Mouse (Mus musculus): ENCODE results near the gene Arhgap20. TPM values are rescaled to one million over a fixed set of nuclear protein-coding genes. Genes with fewer than 3 reads are reported as not detected.

The Arhgap20 gene
- total and polyA plus RNA-seq, 2 experiments from 2014 or later = 22.8 to 41.1 TPM

GRCm38 (mm10) chr9:51843216-51843615 is 78.1 kb downstream of the Arhgap20 start:
- ATAC-seq = no peak
- Histone ChIP-seq H3K4me1 (ENCODE audit: insufficient read depth) (no peaks in the 10 kb centered on the region), H3K27ac (ENCODE audit: low read depth, low read length) (no peak overlapping the region), H3K27me3 (ENCODE audit: insufficient read depth, low read length) (no peaks in the 10 kb centered on the region), H3K36me3 (ENCODE audit: insufficient read depth) (peaks cover 23% of the 10 kb centered on the region), H3K4me2 (ENCODE audit: low read depth) (no peak overlapping the region), H3K9ac (no peak overlapping the region), H3K9me3 (ENCODE audit: low read length) (no peaks in the 10 kb centered on the region), H3K4me3 (ENCODE audit: low read depth, low read length) (no peak overlapping the region)
- peak; percentile 41 for DNase-seq
- no peak for TF ChIP-seq CTCF (IDR thresholded peaks at IDR 0.05; ENCODE audit: low read depth)
- 26% methylated on average over 4 of the region's 4 CpGs for WGBS

GRCm38 (mm10) chr9:51845796-51846195 is 80.7 kb downstream of the Arhgap20 start:
- H3K27ac ChIP-seq (ENCODE audit: low read depth, low read length) = no peak overlapping the region
- DNase-seq = no peak
- H3K9me3 ChIP-seq (ENCODE audit: low read length) = no peaks in the 10 kb centered on the region
- 91% methylated on average over 10 of the region's 10 CpGs for WGBS
- H3K36me3 ChIP-seq (ENCODE audit: insufficient read depth) = peaks cover 41% of the 10 kb centered on the region
- H3K9ac ChIP-seq = no peak overlapping the region
- no peaks in the 10 kb centered on the region for H3K4me1 ChIP-seq (ENCODE audit: insufficient read depth)
- H3K27me3 ChIP-seq (ENCODE audit: insufficient read depth, low read length) = no peaks in the 10 kb centered on the region
- no peak overlapping the region for H3K4me2 ChIP-seq (ENCODE audit: low read depth)
- H3K4me3 ChIP-seq (ENCODE audit: low read depth, low read length) = no peak overlapping the region
- no peak for ATAC-seq
- no peak for TF ChIP-seq CTCF (IDR thresholded peaks at IDR 0.05; ENCODE audit: low read depth)

- peaks cover 25% of the 10 kb centered on the region for H3K36me3 ChIP-seq (ENCODE audit: insufficient read depth)
- H3K4me3 ChIP-seq (ENCODE audit: low read depth, low read length) = no peak overlapping the region
- H3K9ac ChIP-seq = no peak overlapping the region
- no peak for DNase-seq
- WGBS = 92% methylated on average over 5 of the region's 5 CpGs
- ATAC-seq = no peak
- H3K27me3 ChIP-seq (ENCODE audit: insufficient read depth, low read length) = no peaks in the 10 kb centered on the region
- H3K27ac ChIP-seq (ENCODE audit: low read depth, low read length) = no peak overlapping the region
- no peak for TF ChIP-seq CTCF (IDR thresholded peaks at IDR 0.05; ENCODE audit: low read depth)
- no peaks in the 10 kb centered on the region for H3K4me1 ChIP-seq (ENCODE audit: insufficient read depth)
- H3K9me3 ChIP-seq (ENCODE audit: low read length) = no peaks in the 10 kb centered on the region
- no peak overlapping the region for H3K4me2 ChIP-seq (ENCODE audit: low read depth)
Measured at GRCm38 (mm10) chr9:51853772-51854171, 88.6 kb downstream of the Arhgap20 start.

- Histone ChIP-seq H3K27me3 (ENCODE audit: insufficient read depth, low read length) (no peaks in the 10 kb centered on the region), H3K4me3 (ENCODE audit: low read depth, low read length) (no peak overlapping the region), H3K4me2 (ENCODE audit: low read depth) (no peak overlapping the region), H3K4me1 (ENCODE audit: insufficient read depth) (no peaks in the 10 kb centered on the region), H3K27ac (ENCODE audit: low read depth, low read length) (no peak overlapping the region), H3K9ac (no peak overlapping the region), H3K9me3 (ENCODE audit: low read length) (no peaks in the 10 kb centered on the region), H3K36me3 (ENCODE audit: insufficient read depth) (no peaks in the 10 kb centered on the region)
- ATAC-seq = no peak
- no peak for DNase-seq
- 81% methylated on average over 3 of the region's 3 CpGs for WGBS
- no peak for TF ChIP-seq CTCF (IDR thresholded peaks at IDR 0.05; ENCODE audit: low read depth)
Measured at GRCm38 (mm10) chr9:51864273-51864672, 99.1 kb downstream of the Arhgap20 start.

GRCm38 (mm10) chr9:51866634-51867033 is 101.5 kb downstream of the Arhgap20 start:
- H3K4me2 ChIP-seq (ENCODE audit: low read depth) = no peak overlapping the region
- no peak overlapping the region for H3K4me3 ChIP-seq (ENCODE audit: low read depth, low read length)
- no peak for TF ChIP-seq CTCF (IDR thresholded peaks at IDR 0.05; ENCODE audit: low read depth)
- DNase-seq (no peak), ATAC-seq (no peak)
- no peaks in the 10 kb centered on the region for H3K27me3 ChIP-seq (ENCODE audit: insufficient read depth, low read length)
- no peaks in the 10 kb centered on the region for H3K4me1 ChIP-seq (ENCODE audit: insufficient read depth)
- 53% methylated on average over 4 of the region's 4 CpGs for WGBS
- H3K9ac ChIP-seq = no peak overlapping the region
- no peaks in the 10 kb centered on the region for H3K9me3 ChIP-seq (ENCODE audit: low read length)
- no peak overlapping the region for H3K27ac ChIP-seq (ENCODE audit: low read depth, low read length)
- H3K36me3 ChIP-seq (ENCODE audit: insufficient read depth) = no peaks in the 10 kb centered on the region

GRCm38 (mm10) chr9:51869056-51869455 is 103.9 kb downstream of the Arhgap20 start:
- no peak overlapping the region for H3K27ac ChIP-seq (ENCODE audit: low read depth, low read length)
- 82% methylated on average over 4 of the region's 4 CpGs for WGBS
- no peak for TF ChIP-seq CTCF (IDR thresholded peaks at IDR 0.05; ENCODE audit: low read depth)
- no peaks in the 10 kb centered on the region for H3K27me3 ChIP-seq (ENCODE audit: insufficient read depth, low read length)
- H3K36me3 ChIP-seq (ENCODE audit: insufficient read depth) = no peaks in the 10 kb centered on the region
- H3K4me3 ChIP-seq (ENCODE audit: low read depth, low read length) = no peak overlapping the region
- H3K4me1 ChIP-seq (ENCODE audit: insufficient read depth) = no peaks in the 10 kb centered on the region
- DNase-seq = no peak
- no peak overlapping the region for H3K9ac ChIP-seq
- H3K9me3 ChIP-seq (ENCODE audit: low read length) = no peaks in the 10 kb centered on the region
- no peak overlapping the region for H3K4me2 ChIP-seq (ENCODE audit: low read depth)
- no peak for ATAC-seq

- Histone ChIP-seq H3K27ac (ENCODE audit: low read depth, low read length) (no peak overlapping the region), H3K27me3 (ENCODE audit: insufficient read depth, low read length) (no peaks in the 10 kb centered on the region), H3K9ac (no peak overlapping the region), H3K4me2 (ENCODE audit: low read depth) (no peak overlapping the region), H3K4me3 (ENCODE audit: low read depth, low read length) (no peak overlapping the region), H3K9me3 (ENCODE audit: low read length) (no peaks in the 10 kb centered on the region), H3K4me1 (ENCODE audit: insufficient read depth) (no peaks in the 10 kb centered on the region), H3K36me3 (ENCODE audit: insufficient read depth) (no peaks in the 10 kb centered on the region)
- ATAC-seq (no peak), DNase-seq (no peak)
- no peak for TF ChIP-seq CTCF (IDR thresholded peaks at IDR 0.05; ENCODE audit: low read depth)
- 76% methylated on average over 4 of the region's 4 CpGs for WGBS
Measured at GRCm38 (mm10) chr9:51874348-51874747, 109.2 kb downstream of the Arhgap20 start.

GRCm38 (mm10) chr9:51875531-51875930 is 110.4 kb downstream of the Arhgap20 start:
- Histone ChIP-seq H3K4me3 (ENCODE audit: low read depth, low read length) (no peak overlapping the region), H3K36me3 (ENCODE audit: insufficient read depth) (no peaks in the 10 kb centered on the region), H3K27ac (ENCODE audit: low read depth, low read length) (no peak overlapping the region), H3K4me1 (ENCODE audit: insufficient read depth) (no peaks in the 10 kb centered on the region), H3K4me2 (ENCODE audit: low read depth) (no peak overlapping the region), H3K27me3 (ENCODE audit: insufficient read depth, low read length) (no peaks in the 10 kb centered on the region), H3K9me3 (ENCODE audit: low read length) (no peaks in the 10 kb centered on the region), H3K9ac (no peak overlapping the region)
- TF ChIP-seq CTCF (IDR thresholded peaks at IDR 0.05; ENCODE audit: low read depth) = no peak
- WGBS = 95% methylated on average over 20 of the region's 20 CpGs
- DNase-seq (no peak), ATAC-seq (no peak)
